Mouse (Mus musculus) cerebellum, postnatal 10 days (tissue): Measurements from ENCODE around the gene Mast1.

Source experiments
- DNase-seq, 2 experiments: peaks; one replicate each; pipeline ENCODE4 v3.0.0; 2021; ENCODE audit warnings: mixed read lengths in 2 of 2

Mast1 gene

GRCm38 (mm10) chr8:84871376-84872308 lies 65.5 kb downstream of the Mast1 start, which contains the start of gene Syce2:
TSS of gene Syce2 (plus strand) at chr8:84872111.
- DNase-seq: peak; percentile 86 to 87
